ENCODE assay signal across 13 mouse cellular contexts in the genomic region with DNA sequence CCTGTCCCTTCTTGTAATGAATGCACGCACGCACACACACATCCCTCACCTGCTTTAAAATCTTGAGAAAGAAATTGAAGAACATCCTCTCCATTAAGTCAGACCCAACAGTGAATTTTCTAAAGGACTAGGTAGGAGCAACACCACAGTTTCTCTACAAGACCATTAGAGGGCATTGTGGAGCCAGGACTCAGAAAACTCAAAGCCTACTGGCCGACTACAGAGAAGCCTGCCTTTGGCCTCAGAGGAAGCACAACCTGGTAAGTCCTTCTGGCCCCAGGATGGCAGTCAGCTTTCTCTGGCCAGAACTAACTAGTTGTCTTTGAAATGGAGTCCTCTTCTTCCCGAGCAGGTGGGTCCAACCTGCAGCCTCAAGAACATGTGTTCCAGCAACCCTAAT. TPM values are rescaled to one million over a fixed set of nuclear protein-coding genes. Genes with fewer than 3 reads are reported as not detected.
DNase-seq lines count a peak whose midpoint lies in the region; ATAC-seq lines count a peak whose summit lies in the region.
"Had no signal": no experiment of that assay in that cellular context is flagged by ENCODE, and none has a peak within 500 bp of the region (broad histone marks: within the 10 kb centered on the region; RNA-seq: fewer than 3 reads in every experiment).

No protein-coding gene starts in this region.

- WGBS in heart, embryonic 11.5 days (ENCODE audit: insufficient replicate concordance): 67% methylated on average over 4 of the region's 4 CpGs

- intact Hi-C loops in left cerebral cortex, postnatal 36 days (cut with DNase I): no loop called here

- no peak overlapping the region for H3K9ac ChIP-seq in heart, embryonic 11.5 days (ENCODE audit: low read depth, low read length)
- H3K9ac ChIP-seq: limb, embryonic 12.5 days had no signal

- DNase-seq in heart, postnatal 4 days: peak; percentile 31
- DNase-seq in 416B (ENCODE audit: low read depth): peak; percentile 72
- peak; percentile 3 for DNase-seq in NIH3T3 (ENCODE audit: low read depth)
- DNase-seq in kidney, postnatal 10 days: peak; percentile 29
- DNase-seq in layer of hippocampus, adult 11-12 months (ENCODE audit: low spot score): no peak
- no peak for DNase-seq in thymus, postnatal 14 days
- no peak for DNase-seq in left cerebral cortex, postnatal 36 days (ENCODE audit: low spot score in 2 of 2)
- DNase-seq: cerebellum, postnatal 36 days; spleen, adult 18-20 months had no signal

- no peaks in the 10 kb centered on the region for H3K27me3 ChIP-seq in heart, embryonic 11.5 days (ENCODE audit: control insufficient read depth, insufficient read depth, low read length)
- H3K27me3 ChIP-seq: limb, embryonic 12.5 days had no signal

- no peaks in the 10 kb centered on the region for H3K4me1 ChIP-seq in heart, embryonic 11.5 days (ENCODE audit: control insufficient read depth, insufficient read depth, low read length)
- H3K4me1 ChIP-seq: limb, embryonic 12.5 days had no signal

- ATAC-seq in heart, embryonic 11.5 days (replicated peaks; ENCODE audit: insufficient number of reproducible peaks, low FRiP score, low TSS enrichment): no peak

- H3K4me2 ChIP-seq in heart, embryonic 11.5 days: no peak overlapping the region
- H3K4me2 ChIP-seq: limb, embryonic 12.5 days had no signal

- no peaks in the 10 kb centered on the region for H3K36me3 ChIP-seq in heart, embryonic 11.5 days (ENCODE audit: control insufficient read depth, insufficient read depth, low read length)
- H3K36me3 ChIP-seq: limb, embryonic 12.5 days had no signal

- no peak overlapping the region for H3K27ac ChIP-seq in heart, embryonic 11.5 days (ENCODE audit: low read depth, low read length)
- H3K27ac ChIP-seq: limb, embryonic 12.5 days had no signal

- peaks cover 7% of the 10 kb centered on the region; the same call in 1 of the 2 replicates for H3K9me3 ChIP-seq in heart, embryonic 11.5 days (replicated peaks; ENCODE audit: control insufficient read depth, low read length)

- H3K4me3 ChIP-seq in heart, embryonic 11.5 days (ENCODE audit: low read depth, low read length): no peak overlapping the region
- H3K4me3 ChIP-seq: limb, embryonic 12.5 days; myocyte had no signal

RNA-seq across cellular contexts. Expression of a gene that starts 38.1 kb away (rescaled TPM):
- total RNA-seq in heart, postnatal 4 days (2021): not detected
- not detected in 2 replicates for polyA plus RNA-seq in heart, embryonic 11.5 days (2014; fragmentation: Nextera tagmentation; extraction: Ambion mirVana)
- not detected for total RNA-seq in left cerebral cortex, postnatal 36 days (2021)
- polyA plus RNA-seq: hindbrain, embryonic 11.5 days; limb, embryonic 12.5 days; myocyte had no signal

Comparison
In these comparisons a context has a peak if more than half of its experiments do, and no peak if none do; other contexts are left out.
1. DNase-seq: peak in heart, postnatal 4 days (single experiment), 416B (single experiment), NIH3T3 (single experiment) and kidney, postnatal 10 days (single experiment); none in layer of hippocampus, adult 11-12 months (single experiment), thymus, postnatal 14 days (single experiment) and left cerebral cortex, postnatal 36 days (0 of 2).